Mouse (Mus musculus): Measurements from ENCODE around the gene Itpr1.

The Itpr1 gene

DNA sequence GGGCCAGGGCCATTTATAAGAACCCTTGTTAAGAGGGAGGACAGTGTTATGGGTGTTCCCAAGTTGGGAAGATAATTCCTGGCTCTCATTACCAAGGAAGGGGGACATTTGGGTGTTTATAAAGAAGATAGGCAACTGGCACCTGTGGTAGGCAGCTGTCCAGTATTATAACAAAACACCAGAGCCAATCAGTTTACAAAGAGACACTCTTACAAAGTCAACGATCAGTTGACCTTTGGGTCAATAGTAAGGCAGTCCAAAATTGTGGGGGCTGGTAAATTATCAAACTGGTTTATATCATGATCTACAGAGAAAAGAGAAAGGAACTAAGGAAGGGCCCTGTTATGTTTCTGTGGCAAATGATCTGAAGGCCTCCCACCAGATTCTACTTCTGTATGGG is 104.1 kb downstream of the Itpr1 start:
- no peak for DNase-seq (ENCODE audit: low read depth, low spot score)

DNA sequence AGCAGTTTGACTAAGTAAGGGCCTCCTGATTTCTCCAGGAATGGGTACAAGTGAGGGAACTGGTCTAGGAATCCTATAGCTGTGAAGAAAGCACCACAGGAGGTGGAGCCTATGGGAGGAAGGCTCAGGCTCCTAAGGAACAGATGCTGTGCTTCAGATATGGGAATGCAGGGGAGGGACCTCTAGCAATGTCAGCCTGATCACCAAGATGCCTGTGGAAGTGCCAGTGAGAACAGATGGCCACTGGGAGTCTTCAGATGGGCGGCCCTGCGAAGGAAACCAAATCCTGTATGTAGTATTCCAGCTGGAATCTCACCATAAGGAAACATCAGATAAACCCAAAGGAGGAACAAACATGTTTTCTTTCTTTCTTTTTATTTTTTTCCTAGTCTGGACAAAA is 108.8 kb downstream of the Itpr1 start:
- peak; percentile 94 for DNase-seq (ENCODE audit: low read depth, low spot score)

DNA sequence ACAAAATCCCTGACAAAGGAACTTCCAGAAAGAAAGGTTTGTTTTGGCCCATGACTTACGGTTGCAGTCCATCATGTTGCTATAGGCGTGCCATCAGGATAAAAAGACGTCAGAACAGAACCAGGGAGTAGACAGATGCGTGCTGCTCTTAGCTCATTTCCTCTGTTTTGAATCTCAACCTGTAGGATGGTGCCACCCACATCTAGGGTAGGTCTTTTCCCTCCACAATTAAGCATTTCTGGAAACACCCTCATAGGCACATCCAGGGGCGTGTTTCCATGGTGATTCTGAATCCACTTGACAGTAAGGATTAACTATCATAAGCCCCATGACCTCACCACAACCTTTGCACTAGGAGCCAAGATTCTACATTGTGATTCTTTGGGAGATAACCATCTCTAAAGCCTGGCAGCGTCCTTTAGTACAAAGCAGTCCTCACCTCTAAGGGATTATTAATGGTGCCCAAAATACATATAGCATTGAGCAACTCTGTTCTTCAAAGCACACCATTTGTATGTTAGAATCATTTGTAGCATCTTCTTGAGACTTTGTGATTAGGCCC is 111.6 kb downstream of the Itpr1 start:
- DNase-seq (ENCODE audit: low read depth, low spot score) = no peak

DNA sequence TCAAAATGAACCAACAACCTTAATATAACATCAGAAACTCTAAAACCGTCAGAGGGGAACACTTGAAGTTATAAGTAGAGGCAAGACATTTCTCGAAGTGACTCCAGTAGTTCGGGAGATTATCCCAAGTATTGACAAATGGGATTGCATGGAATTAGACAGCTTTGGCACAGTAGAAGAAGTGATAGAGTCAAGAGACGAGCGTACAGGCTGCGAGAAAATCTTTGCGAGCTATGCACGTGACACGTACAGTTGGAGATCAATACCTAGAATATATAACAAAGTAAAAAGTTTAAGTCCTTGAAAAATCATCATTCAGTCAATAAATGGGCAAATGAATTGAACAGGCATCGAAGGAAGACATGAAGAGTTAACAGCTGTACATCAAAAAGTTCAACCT is 112.5 kb downstream of the Itpr1 start:
- no peak for DNase-seq (ENCODE audit: low read depth, low spot score)

DNA sequence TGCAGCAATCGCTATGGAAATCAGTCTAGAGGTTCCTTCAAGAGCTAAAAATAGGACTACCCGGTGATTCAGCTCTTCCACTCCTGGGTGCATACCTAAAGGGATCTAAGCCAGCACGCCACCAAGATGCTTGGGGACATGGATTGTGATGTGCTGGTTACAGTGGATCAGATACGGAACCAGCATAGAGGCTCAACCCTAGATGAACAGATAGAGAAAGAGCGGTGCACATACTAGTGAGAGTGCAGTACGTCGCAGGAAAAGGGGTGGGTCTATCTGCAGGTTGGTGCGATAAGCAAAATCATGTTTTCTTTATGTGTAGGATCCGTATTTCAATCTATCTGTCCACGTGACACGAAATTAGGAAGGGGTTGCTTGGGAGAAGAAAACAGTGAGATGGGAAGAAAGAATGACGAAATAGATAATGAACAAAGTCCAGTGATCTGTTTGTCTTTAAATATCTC is 113.1 kb downstream of the Itpr1 start:
- DNase-seq (ENCODE audit: low read depth, low spot score) = no peak

DNA sequence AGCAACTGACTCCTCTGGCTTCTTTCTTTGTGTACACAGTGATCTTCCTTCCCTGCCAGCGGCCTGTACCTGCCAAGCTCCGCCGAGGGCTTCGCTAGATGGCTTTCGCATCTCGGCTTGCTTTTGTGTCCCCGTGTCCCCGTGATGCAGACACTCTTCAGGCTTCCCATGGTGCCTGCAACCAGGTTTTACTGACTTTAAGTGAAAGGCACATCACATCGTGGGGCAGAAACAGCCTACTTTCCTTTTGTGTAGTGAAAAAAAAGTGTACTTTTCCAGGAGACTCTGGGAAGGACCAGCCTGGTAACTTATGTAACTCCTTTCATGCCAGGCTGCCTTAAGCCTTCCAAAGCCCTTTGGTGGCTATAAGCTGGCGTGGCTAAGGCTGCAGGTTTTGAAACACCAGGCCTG is 113.9 kb downstream of the Itpr1 start:
- DNase-seq (ENCODE audit: low read depth, low spot score) = no peak

DNA sequence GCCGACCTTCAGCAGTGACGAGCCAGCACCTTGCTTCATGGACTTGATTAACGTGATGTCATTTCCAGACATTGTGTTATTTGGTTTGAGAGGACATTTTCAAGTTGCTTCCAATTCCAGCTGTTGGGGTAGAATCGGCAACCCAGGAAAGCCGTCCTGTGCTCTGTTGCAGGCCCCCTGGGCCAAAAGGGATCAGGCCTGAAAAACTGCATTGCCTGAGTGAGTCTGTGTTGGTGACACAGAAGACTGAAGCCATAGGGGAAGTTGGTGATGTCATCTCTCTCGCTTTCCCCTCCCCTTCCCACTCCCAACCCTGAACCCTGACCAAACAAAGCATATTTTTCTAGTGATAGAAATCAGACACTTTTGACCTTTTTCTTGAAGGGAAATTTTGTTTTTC is 114.7 kb downstream of the Itpr1 start:
- DNase-seq (ENCODE audit: low read depth, low spot score) = no peak

DNA sequence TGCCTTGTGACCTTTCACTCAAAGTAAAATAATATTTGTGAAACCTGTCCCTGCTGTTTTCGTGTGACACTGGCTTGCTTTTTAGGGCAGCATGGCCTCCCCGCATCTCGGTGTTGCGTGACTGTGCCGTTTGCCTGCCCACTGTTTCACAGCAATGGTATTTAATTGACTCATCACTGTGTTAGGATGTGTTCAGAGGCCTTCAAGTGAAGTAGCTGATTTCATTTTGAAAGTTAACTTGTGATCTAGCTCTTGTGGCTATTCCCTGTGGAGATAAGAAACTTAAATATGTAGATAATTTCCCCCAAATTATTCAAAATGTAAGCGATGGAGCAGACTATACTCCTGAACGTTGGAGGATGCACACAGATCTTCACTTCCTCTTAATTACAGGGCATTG is 115.4 kb downstream of the Itpr1 start:
- DNase-seq (ENCODE audit: low read depth, low spot score) = no peak

DNA sequence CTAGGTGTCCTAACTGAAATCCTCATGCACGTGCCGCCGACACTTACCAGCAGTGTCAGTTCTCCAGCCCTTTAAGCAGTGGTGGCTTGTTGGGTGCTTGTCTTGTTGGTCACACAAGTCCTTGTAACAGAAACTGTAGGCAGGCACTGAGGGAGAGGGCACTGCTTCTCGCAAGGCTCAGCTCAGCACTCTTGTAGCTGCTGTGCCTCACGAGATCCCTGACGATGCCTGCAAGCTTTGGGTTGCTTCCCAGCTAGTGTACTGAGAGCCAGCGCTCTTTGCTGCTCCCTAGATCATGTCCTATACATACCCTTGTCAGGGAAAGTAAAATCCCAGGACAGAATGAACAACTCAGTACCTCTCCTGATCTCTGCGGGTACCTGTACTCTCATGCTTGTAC is 117.6 kb downstream of the Itpr1 start:
- DNase-seq (ENCODE audit: low read depth, low spot score) = no peak

DNA sequence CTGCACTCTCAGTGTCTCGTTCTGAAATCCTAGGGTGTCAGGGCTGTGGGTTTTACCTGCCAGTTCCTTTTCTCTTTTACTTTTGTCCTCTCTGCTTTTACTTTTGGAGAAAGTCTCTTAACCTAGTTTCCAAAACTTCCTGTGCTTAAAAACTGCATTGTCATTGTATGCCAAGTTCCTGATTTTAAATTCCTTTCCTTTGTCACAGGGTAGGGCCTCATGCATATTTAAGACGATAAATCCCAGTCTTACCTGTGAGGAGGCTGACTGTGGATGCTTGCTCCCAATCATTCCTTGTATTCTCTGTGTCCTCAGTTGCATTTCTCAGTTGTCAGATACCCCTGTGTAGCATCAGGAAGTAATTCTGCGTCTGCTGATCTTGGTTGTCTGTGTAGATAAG is 118.4 kb downstream of the Itpr1 start:
- DNase-seq (ENCODE audit: low read depth, low spot score) = no peak

DNA sequence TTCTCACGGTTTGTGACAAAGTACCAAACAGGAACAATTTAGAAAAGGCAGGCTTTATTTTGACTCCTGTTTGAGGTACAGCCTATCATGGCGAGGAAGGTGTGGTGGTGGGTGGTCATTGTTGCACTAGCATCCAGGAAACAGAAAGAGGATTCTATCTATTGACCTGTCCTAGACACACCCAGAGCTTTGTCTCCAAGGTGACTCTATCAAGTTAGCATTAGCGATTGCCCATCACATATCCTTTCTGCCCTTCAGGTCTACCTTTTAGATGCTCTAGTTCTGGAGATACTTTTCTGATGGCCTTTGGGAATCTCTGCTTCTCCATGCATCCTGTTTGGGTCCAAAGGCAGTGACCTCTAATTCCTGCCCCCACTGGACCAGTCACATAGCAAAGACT is 121.2 kb downstream of the Itpr1 start:
- no peak for DNase-seq (ENCODE audit: low read depth, low spot score)

DNA sequence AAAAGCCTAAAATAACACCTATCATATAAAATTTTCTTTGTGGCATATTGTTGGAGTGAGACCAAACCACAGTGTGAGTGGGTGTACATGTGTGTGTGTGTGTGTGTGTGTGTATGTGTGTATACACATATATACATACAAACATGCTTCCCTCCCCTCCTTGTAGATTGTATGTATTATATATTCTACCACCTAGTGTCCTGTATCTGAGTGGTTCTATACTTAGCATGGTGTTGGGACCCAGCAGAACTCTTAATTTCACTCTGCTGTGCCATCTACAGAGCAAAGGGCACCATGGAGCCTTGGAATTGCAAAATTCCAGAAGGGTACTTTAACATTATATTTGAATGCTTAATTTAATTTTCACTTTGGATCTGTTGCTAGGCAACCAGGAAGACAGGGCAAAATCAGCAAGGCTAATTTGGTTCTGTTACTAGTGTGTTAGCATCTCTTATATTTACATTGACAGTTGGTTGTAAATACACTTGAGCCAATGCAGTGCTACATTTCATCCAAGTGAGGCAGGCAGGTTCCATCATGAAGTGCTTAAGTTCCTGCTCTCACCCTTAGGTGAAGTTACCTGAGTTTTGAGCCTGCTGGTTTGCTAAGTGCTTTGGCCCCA is 122.4 kb downstream of the Itpr1 start:
- DNase-seq (ENCODE audit: low read depth, low spot score) = no peak

DNA sequence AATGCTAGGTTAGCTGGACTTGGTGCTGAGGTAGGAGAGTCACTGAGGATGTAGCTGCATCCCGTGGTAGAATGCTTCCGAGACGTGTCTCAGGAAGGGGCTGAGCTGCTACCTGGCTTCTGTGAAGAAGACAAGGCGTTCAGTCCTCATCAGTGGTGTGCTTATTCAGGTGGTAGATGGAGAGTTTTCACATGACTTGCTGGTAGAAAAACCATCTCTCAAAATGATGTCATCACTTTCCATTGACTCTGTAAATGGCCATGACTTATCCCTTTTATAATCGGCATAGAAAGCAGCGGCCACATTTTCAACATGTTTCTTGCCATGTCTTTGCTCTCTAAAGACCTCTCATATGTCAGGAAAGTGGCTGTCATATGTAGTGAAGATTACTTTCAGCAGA is 123.6 kb downstream of the Itpr1 start:
- DNase-seq (ENCODE audit: low read depth, low spot score) = no peak

DNA sequence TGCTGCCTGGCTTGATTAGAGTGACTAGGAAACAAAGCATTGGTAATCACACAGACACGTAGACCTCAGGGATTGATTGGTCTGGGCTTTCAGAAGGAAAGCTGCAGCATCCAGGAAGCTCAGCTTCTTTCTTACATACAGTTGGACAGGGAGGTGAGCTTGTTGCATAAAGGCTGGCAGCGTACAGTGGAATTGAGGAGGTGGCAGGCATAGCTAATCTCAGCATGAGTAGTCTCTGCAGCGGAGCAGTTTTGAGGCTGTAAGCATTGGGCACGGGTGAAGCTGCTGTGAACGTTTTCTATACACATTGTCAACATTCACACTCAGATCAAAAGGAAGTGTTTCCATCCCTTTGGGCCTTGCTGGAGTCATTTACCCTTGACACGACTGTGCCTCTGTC is 124.4 kb downstream of the Itpr1 start:
- DNase-seq (ENCODE audit: low read depth, low spot score) = peak; percentile 84

DNA sequence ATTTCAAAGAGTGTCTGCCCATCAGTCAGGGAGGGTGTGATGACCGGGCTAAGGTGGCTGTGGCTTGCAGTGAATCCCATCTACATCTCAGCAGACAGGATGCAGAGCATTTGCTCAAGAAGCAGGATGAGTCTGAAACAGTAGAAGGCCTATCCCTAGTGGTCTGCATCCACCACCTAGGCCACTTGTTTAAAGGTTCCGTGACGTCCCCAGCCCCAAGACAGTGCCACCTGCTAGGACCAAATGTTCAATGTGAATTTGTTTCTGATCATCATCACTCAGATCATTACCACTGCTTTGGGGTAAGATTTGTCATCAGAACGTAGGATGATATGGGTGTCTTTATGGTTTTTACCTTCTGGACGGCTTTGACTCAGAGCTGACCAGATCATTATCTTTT is 125.5 kb downstream of the Itpr1 start:
- DNase-seq (ENCODE audit: low read depth, low spot score) = no peak

DNA sequence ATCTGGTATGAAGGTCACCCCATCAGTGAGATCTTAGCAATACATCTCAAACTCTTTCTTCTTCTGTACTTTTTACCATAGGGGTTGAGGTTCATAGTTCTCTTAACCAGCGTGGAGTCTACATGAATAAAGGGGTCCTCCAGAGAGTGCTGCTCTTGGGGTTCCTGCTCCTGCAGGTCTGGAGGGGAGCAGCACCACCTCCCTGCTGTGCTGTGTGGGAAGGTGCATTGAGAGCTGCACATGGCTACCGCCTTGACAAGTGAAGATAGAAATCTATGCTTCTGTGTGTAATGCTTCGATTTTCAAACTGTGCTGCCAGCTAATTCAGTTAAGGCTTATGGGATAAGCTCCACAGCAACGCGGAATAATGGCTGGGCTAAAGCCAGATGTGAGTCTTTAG is 130.1 kb downstream of the Itpr1 start:
- no peak for DNase-seq (ENCODE audit: low read depth, low spot score)

DNA sequence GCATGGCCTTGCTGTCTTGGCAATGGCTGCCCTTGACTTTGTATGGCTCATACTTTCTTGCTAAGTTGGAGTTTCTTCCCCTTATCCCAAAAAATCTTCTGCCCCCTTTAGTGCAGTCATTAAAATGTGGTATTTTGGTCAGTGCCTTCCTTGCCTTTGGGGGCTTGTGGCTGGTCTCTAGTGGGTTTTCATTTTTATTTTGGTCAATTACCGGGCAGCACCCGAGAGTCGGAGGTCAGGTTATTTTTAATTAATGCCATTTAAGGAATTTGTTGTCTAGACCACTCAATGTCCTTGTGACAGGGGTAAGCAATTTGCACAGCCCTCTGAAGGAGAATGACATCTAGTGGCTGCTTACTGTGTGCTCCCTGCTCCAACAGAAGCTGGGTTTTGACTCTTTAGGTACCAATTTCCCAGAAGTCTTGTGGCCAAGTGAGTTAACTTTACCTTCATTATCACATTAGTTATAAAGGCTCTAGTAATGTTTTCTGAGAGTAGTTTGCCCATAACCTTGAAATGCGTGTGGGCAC is 130.9 kb downstream of the Itpr1 start:
- no peak for DNase-seq (ENCODE audit: low read depth, low spot score)

DNA sequence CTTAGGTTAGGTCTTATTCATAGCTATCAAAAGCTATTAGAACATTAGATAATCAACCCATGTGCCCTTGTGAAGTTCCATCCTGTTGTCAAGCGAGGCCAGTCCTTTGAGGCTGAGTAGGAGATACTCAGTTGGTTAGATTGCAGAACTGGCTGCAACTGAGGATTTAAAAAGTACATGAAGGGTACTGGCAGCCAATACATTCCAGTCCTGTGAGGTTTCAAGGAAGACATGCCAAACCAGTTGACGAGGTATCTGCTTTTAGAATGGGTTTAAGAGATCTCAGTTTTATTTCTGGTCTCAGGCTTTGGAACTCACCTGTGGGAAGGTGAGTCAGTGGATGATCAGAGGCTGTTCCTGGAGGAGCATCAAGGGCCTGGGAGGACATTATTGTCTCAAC is 137.9 kb downstream of the Itpr1 start:
- no peak for DNase-seq (ENCODE audit: low read depth, low spot score)

DNA sequence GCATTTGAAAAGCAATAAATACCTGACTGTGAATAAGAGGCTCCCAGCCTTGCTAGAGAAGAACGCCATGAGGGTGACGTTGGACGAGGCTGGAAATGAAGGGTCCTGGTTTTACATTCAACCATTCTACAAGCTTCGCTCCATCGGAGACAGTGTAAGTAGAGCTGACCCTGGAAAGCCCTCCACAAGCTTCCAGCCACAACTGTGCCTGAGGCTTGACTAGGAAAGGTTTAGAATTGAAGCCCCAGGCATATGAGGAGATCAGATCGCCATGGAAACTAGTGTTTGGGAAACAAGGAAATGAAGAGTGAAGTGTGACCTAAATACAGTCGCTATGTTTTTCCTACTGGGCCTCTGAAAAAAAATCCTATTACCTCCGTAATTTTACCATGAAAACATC is 139.1 kb downstream of the Itpr1 start:
- DNase-seq (ENCODE audit: low read depth, low spot score) = no peak

DNA sequence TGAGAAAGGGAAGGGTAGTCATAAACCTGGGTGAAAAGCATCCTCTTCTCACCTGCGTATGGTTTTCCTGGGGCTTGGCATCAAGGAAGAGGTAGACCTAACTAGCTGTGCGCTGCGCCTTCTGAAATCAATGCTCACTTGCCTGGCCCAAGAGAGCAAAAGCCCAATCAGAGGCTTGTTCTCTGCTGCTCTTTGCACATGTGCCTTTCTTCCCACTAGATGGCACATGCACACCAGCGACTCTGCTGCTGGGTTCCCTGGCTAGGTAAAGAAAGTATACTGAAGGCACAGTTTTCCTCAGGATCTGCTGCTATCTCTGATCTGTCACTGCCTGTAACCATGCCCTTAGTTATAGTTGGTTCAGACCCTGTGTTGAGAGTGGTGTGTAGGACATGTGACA is 154.5 kb downstream of the Itpr1 start:
- no peak for DNase-seq (ENCODE audit: low read depth, low spot score)

DNA sequence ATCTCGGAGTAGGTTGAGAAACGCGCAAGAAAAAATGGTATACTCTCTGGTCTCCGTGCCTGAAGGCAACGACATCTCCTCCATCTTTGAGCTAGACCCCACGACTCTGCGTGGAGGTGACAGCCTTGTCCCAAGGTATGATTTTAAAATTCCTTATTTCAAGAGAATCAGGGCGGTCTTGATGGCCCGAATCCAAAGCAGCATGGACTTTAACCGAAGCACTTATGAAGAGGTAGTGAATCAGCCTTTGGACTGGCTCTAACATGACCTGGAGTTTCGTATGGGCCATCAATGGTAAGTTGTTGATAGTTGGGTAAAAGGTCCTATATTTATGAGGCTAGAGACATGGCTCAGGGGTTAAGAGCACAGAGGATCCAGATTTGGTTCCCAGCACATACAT is 156.1 kb downstream of the Itpr1 start:
- DNase-seq (ENCODE audit: low read depth, low spot score) = no peak

DNA sequence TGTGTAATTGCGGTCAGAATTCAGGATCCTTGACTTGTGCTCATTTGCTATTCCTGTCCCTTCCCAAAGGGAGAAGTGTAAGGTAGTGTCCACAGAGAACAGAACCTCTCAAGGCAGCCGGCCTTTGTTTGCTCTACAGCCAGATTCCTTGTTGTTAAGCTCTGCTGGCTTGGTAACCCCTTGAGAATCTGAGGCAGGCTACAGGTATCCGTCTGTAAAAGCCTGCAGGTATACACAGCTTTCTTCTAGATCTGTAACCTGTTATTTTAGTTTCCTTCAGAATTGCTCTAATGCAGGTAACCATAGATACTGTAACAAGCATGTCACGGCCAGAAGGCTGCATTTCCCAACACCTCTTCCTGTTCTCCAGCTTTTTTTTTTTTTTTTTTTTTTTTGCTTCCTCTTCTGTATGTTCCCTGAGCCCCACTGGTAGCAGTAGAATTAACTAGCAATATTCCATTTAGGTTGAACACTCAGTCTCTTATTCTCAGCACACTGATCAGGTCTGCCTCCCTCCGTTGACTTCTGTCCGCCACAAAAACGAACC is 158.5 kb downstream of the Itpr1 start:
- no peak for DNase-seq (ENCODE audit: low read depth, low spot score)

DNA sequence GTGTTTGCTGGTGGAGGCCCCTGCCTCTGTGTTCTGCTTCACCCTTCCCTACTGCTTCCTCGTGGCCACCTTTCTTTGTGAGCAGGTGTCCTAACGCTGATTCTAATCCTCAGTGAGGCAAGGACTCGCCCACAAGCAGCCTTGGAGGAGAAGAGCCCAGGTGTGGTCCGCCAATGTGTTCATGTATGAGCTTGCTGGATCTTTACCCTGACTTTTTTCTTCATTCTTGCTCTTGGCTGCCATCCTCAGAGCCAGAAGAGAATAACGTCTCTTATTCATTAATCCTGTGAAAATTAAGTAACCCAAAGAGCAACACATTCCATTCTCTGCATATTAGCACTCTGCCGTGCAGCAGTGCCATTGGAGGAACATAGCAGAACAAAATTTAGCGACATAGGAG is 161.1 kb downstream of the Itpr1 start:
- no peak for DNase-seq (ENCODE audit: low read depth, low spot score)
